Comparison of ENCODE assay signal across 8 mouse cellular contexts in the genomic region with DNA sequence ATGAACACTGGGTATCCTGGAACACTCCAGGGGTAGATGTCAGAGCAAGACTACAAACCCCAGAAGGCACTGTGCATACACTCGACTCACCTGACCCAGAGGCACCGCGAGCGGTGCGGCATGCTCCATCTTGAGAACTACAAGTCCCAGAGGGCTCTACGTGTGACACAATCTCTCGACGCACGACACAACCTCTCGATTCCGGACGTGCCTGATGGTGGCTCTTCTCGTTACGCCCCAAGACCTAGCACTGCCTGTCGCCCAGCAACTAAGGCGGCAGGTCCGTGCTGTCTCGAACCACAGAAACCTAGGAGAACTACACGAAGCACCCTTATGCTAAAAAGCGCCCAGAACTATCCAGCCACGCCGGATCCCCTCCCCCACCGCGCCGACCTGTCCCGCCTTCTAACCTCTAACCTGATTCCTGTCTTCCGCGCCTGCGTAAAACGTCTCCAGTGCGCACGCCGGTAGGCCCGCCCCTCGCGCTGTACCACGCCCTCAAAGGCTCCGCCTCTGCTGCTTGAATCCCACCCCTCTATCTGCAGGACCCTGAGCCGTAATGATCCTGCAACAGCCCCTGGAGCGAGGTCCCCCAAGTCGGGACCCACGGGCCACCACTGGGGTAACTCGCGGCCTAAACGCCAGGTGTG. TPM values are rescaled to one million over a fixed set of nuclear protein-coding genes. Genes with fewer than 3 reads are reported as not detected.
DNase-seq lines count a peak whose midpoint lies in the region; ATAC-seq and TF ChIP-seq lines count a peak whose summit lies in the region.

A gene (plus strand): TSS at position 173 of the 650 bp plus-strand sequence.
A gene (minus strand): TSS at position 459 of the 650 bp plus-strand sequence.

- ATAC-seq in frontal cortex, adult (ENCODE audit: low TSS enrichment): peak; percentile 95
- peak; percentile 93 for ATAC-seq in lung, postnatal 0 days

- WGBS in hindbrain, embryonic 10.5 days: under 1% methylated on average over 45 of the region's 45 CpGs
- WGBS in lung, postnatal 0 days: under 1% methylated on average over 44 of the region's 45 CpGs

- peak; percentile 97 for DNase-seq in MN1 (ENCODE audit: low spot score)
- peak; percentile 98 for DNase-seq in cerebellum, adult 9-10 months
- DNase-seq in hindbrain, embryonic 10.5 days (ENCODE audit: low spot score): peak; percentile 94
- DNase-seq in layer of hippocampus, adult 9-11 months: peak; percentile 98
- DNase-seq in lung, postnatal 0 days (ENCODE audit: low spot score): peak; percentile 97
- DNase-seq in ovary, postnatal 14 days (ENCODE audit: low spot score): peak; percentile 82
- peak; percentile 95 for DNase-seq in thymus, postnatal 14 days

- TF ChIP-seq CTCF in lung, postnatal 0 days (IDR thresholded peaks at IDR 0.05): no peak

- peak within 1 kb of the TSS; percentile 70 for H3K4me3 ChIP-seq in hindbrain, embryonic 10.5 days
- H3K4me3 ChIP-seq in lung, postnatal 0 days (ENCODE audit: low read depth, low read length): peak within 1 kb of the TSS; percentile 70

- H3K4me1 ChIP-seq in hindbrain, embryonic 10.5 days (replicated peaks): peaks cover 52% of the 10 kb centered on the region
- H3K4me1 ChIP-seq in lung, postnatal 0 days (ENCODE audit: insufficient read depth, low read depth, low read length): peaks cover 20% of the 10 kb centered on the region; the same call in 1 of the 2 replicates

- peak within 1 kb of the TSS; percentile 58 for H3K9ac ChIP-seq in lung, postnatal 0 days (replicated peaks; ENCODE audit: low read depth)

- H3K27me3 ChIP-seq in hindbrain, embryonic 10.5 days (ENCODE audit: insufficient read depth, poor library complexity, severe bottlenecking): peaks cover 45% of the 10 kb centered on the region
- no peaks in the 10 kb centered on the region for H3K27me3 ChIP-seq in lung, postnatal 0 days (replicated peaks; ENCODE audit: insufficient read depth, low read length)

- no peaks in the 10 kb centered on the region for H3K9me3 ChIP-seq in hindbrain, embryonic 10.5 days
- no peaks in the 10 kb centered on the region for H3K9me3 ChIP-seq in lung, postnatal 0 days (ENCODE audit: low read length)

- peak within 1 kb of the TSS; percentile 93 for H3K27ac ChIP-seq in hindbrain, embryonic 10.5 days
- peak within 1 kb of the TSS; percentile 74 for H3K27ac ChIP-seq in lung, postnatal 0 days (ENCODE audit: low read length)

- TF ChIP-seq EP300 in lung, postnatal 0 days (IDR thresholded peaks at IDR 0.05): peak; percentile 20; the same call in 1 of the 2 replicates

- peak within 1 kb of the TSS; percentile 80 for H3K4me2 ChIP-seq in lung, postnatal 0 days (replicated peaks; ENCODE audit: low read depth, low read length)

- H3K36me3 ChIP-seq in hindbrain, embryonic 10.5 days: peaks cover 23% of the 10 kb centered on the region
- peaks cover 7% of the 10 kb centered on the region; the same call in 1 of the 2 replicates for H3K36me3 ChIP-seq in lung, postnatal 0 days (ENCODE audit: insufficient read depth, low read length)

RNA-seq across cellular contexts. Expression of the first gene that starts in this region (rescaled TPM):
- polyA plus RNA-seq in hindbrain, embryonic 10.5 days (2016; fragmentation: Nextera tagmentation; extraction: Ambion mirVana): 34.0 and 45.4 TPM in 2 replicates
- 104 and 107 TPM in 2 replicates for polyA plus RNA-seq in lung, postnatal 0 days (2015; fragmentation: Nextera tagmentation; extraction: Ambion mirVana)

RNA-seq across cellular contexts. Expression of the second gene that starts in this region (rescaled TPM):
- polyA plus RNA-seq in hindbrain, embryonic 10.5 days (2016; fragmentation: Nextera tagmentation; extraction: Ambion mirVana): 72.7 and 80.2 TPM in 2 replicates
- 18.1 and 18.6 TPM in 2 replicates for polyA plus RNA-seq in lung, postnatal 0 days (2015; fragmentation: Nextera tagmentation; extraction: Ambion mirVana)

Comparison
In these comparisons a context has a peak if more than half of its experiments do, and no peak if none do; other contexts are left out.
1. Peak in every context shown above with its lines: DNase-seq, ATAC-seq, H3K4me3 ChIP-seq and H3K27ac ChIP-seq.